In genomic region chr13:21495080-21495479, GRCm38 (mm10) we compare ENCODE assay signal across 11 mouse cellular contexts. TPM values are rescaled to one million over a fixed set of nuclear protein-coding genes. Genes with fewer than 3 reads are reported as not detected.
DNase-seq lines count a peak whose midpoint lies in the region; ATAC-seq lines count a peak whose summit lies in the region.
"Had no signal": no experiment of that assay in that cellular context is flagged by ENCODE, and none has a peak within 500 bp of the region (broad histone marks: within the 10 kb centered on the region; RNA-seq: fewer than 3 reads in every experiment).

Gene AK157302 (plus strand): TSS chr13:21495223.

- DNase-seq in cerebellum, adult 11-12 months = peak; percentile 14
- no peak for DNase-seq in cerebellum, adult 8-10 months
- peak; percentile 14 for DNase-seq in right cerebral cortex, postnatal 14 days
- no peak for DNase-seq in right cerebral cortex, postnatal 36 days (ENCODE audit: low spot score in 2 of 2)
- peak; percentile 10 for DNase-seq in left cerebral cortex, postnatal 4 days
- DNase-seq in midbrain, embryonic 11.5 days (ENCODE audit: low spot score, missing footprints) = no peak
- no peak for DNase-seq in testis, postnatal 10 days (ENCODE audit: low spot score)
- DNase-seq: lung, postnatal 36 days had no signal

- peak; percentile 63 for ATAC-seq in granulocyte monocyte progenitor cell, adult 5-6 weeks (replicated peaks; ENCODE audit: poor library complexity, severe bottlenecking)
- no peak for ATAC-seq in midbrain, embryonic 11.5 days (ENCODE audit: low FRiP score)

- no peaks in the 10 kb centered on the region for H3K9me3 ChIP-seq in midbrain, embryonic 11.5 days (ENCODE audit: control insufficient read depth, low read length)
- H3K9me3 ChIP-seq: hindbrain, embryonic 15.5 days; neural tube, embryonic 12.5 days had no signal

- no peak within 1 kb of the TSS for H3K27ac ChIP-seq in midbrain, embryonic 11.5 days (ENCODE audit: low read depth, low read length)
- H3K27ac ChIP-seq: hindbrain, embryonic 15.5 days; neural tube, embryonic 12.5 days had no signal

- H3K36me3 ChIP-seq in midbrain, embryonic 11.5 days (ENCODE audit: control insufficient read depth, insufficient read depth, low read length) = no peaks in the 10 kb centered on the region
- H3K36me3 ChIP-seq: hindbrain, embryonic 15.5 days; neural tube, embryonic 12.5 days had no signal

- intact Hi-C loops in left cerebral cortex, postnatal 4 days (cut with DNase I) = no loop called here

- no peaks in the 10 kb centered on the region for H3K27me3 ChIP-seq in midbrain, embryonic 11.5 days (ENCODE audit: control insufficient read depth, insufficient read depth, low read length)
- H3K27me3 ChIP-seq: hindbrain, embryonic 15.5 days; neural tube, embryonic 12.5 days had no signal

- no peak within 1 kb of the TSS for H3K4me2 ChIP-seq in midbrain, embryonic 11.5 days
- H3K4me2 ChIP-seq: hindbrain, embryonic 15.5 days; neural tube, embryonic 12.5 days had no signal

- H3K9ac ChIP-seq in midbrain, embryonic 11.5 days (ENCODE audit: low read length) = no peak within 1 kb of the TSS
- H3K9ac ChIP-seq: hindbrain, embryonic 15.5 days; neural tube, embryonic 12.5 days had no signal

- 94% methylated on average over 21 of the region's 21 CpGs for WGBS in midbrain, embryonic 11.5 days

- H3K4me1 ChIP-seq in midbrain, embryonic 11.5 days (ENCODE audit: control insufficient read depth, insufficient read depth, low read length) = no peaks in the 10 kb centered on the region
- H3K4me1 ChIP-seq: hindbrain, embryonic 15.5 days; neural tube, embryonic 12.5 days had no signal

- no peak within 1 kb of the TSS for H3K4me3 ChIP-seq in midbrain, embryonic 11.5 days (ENCODE audit: low read depth, low read length)
- H3K4me3 ChIP-seq: hindbrain, embryonic 15.5 days; neural tube, embryonic 12.5 days had no signal

RNA-seq across cellular contexts. Expression of gene AK157302, which starts in this region (rescaled TPM):
- 0.21 and 1.2 TPM in 2 replicates for total RNA-seq in granulocyte monocyte progenitor cell, adult 5-6 weeks (2014; fragmentation: Nextera tagmentation)
- 1.1 TPM in 1 of 2 replicates, not detected in the other for total RNA-seq in granulocyte monocyte progenitor cell, adult 5-6 weeks (2017)
- 10 to 100 TPM; 11.3 to 14.5 TPM for total RNA-seq in left cerebral cortex, postnatal 4 days (2021)
- 0.32 and 0.66 TPM in 2 replicates for polyA plus RNA-seq in midbrain, embryonic 11.5 days (2014; fragmentation: Nextera tagmentation; extraction: Ambion mirVana)

Comparison
In these comparisons a context has a peak if more than half of its experiments do, and no peak if none do; other contexts are left out.
1. RNA of gene AK157302 (total RNA-seq): 11.3 to 14.5 TPM in left cerebral cortex, postnatal 4 days; 0.21 to 1.2 TPM in granulocyte monocyte progenitor cell, adult 5-6 weeks; every median in the first group is over 4 times any median in the second.
2. DNase-seq: peak in cerebellum, adult 11-12 months (single experiment), right cerebral cortex, postnatal 14 days (single experiment) and left cerebral cortex, postnatal 4 days (single experiment); none in cerebellum, adult 8-10 months (single experiment), right cerebral cortex, postnatal 36 days (0 of 2), midbrain, embryonic 11.5 days (single experiment) and testis, postnatal 10 days (single experiment).